Mouse (Mus musculus): ENCODE measurements around the gene Ccnyl1.
A peak's percentile ranks its signal among the peaks of the same experiment; 100 is the strongest.

Ccnyl1 gene

DNA sequence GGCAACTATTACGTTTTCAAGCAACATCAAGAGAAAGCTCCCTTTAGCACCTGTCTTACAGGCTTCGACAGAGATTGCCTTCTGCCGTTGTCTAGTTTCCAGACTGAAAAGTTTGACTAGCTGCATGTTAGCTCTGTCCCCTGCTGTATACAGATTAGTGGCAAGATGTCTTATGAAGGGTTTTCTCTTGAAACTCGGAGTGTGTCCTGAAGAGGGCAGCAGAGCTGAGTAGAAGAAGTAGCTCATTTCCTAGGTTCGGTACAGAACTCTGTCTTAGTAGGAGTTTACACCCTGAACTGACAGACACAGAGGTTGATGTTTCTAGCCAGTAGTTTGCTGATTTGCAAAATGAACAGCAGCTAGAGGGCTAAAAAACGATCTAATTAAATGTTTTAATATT is 15.0 kb downstream of the Ccnyl1 start:
- DNase-seq = peak; percentile 82

DNA sequence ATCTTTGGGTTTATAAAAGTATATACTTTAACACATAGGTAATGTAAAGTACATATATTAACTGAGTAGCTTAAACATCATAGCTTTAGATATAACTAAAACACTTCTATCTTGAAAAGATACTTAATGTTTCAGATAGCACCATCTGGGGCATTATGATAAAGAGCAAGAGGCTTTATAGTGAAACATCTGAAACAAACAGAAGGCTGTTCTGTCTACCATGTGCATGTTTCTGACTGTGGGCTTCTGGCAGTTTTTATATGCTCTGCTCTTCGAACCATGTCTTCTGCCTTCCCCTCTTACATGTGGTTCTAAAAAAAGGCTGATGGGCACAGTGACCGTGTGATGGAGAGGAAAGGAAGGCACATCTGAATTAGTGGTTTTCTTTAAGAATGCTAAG is 16.4 kb downstream of the Ccnyl1 start:
- no peak for DNase-seq

- peak; percentile 53 for DNase-seq
Measured at GRCm38 (mm10) chr1:64709891-64710290, 19.6 kb downstream of the Ccnyl1 start.

DNA sequence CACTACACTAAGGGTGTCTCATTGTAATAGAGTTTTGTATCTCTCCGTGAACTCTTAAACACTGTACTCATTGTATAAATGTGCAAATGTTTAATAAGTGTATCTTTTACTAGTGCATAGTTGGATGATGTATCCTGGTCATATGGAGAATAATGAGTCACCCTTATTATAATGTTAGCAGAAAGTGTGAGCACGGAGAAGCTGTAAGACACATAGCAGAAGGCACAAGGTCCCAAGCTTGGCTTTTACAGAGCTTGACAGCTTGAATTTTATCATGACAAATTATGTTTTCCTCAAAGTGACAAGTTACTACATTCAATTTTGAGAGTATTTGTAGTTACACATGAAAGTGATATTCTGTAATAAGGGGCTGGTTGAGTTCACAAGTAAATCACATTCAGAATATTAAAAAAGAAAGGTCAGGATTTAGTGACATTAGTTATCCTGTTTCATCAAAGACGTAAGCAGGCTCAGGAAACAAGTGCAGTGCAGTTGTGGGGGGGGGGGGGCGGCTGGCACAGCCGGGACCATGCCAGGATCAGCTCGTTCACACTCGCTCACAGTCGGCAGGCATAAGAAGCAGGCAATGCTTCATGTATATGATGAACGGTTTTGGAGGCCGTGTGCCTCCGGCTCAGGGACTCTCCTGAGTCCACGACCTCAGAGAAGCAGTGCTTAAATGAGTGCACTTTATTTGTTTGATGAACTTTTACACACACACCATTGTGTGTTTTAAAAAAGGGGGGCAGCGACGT is 21.9 kb downstream of the Ccnyl1 start:
- DNase-seq = no peak

- DNase-seq = no peak
Measured at GRCm38 (mm10) chr1:64715458-64715857, 25.2 kb downstream of the Ccnyl1 start.

DNA sequence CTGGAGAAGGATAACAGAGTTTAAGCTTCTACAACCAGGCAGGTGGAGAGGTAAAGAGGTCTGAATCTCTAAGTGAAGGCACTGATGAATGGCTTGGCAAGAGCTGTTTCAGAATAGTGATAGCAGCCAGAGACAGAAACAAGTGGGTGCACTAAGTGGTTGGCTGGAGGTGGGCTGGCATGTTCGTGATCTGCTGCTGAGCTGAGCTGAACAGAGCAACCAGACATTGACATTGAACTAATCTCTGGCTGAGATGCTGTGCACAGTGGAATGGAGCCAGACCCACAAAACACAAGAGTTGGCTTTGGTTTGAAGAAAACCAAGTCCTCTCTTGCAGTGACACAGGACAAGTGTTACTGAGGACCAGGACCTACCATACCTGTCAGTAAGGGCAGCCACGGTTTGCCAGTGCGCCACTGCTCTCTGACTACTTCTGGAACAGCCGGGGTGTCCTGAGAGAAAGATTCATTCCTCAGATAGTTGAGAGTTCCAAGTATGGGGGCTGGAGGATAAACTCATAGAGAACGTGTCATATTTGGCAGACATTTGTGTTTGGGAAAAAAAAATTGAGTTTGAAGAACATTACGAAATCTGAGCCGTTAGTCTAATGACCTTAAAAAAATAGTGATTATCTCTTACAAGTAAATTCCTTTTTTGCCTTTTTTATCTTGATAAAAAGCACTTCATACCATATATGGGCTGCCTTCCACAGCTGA is 26.5 kb downstream of the Ccnyl1 start:
- no peak for DNase-seq

- DNase-seq = peak; percentile 65
Measured at GRCm38 (mm10) chr1:64717504-64717903, 27.2 kb downstream of the Ccnyl1 start.

DNA sequence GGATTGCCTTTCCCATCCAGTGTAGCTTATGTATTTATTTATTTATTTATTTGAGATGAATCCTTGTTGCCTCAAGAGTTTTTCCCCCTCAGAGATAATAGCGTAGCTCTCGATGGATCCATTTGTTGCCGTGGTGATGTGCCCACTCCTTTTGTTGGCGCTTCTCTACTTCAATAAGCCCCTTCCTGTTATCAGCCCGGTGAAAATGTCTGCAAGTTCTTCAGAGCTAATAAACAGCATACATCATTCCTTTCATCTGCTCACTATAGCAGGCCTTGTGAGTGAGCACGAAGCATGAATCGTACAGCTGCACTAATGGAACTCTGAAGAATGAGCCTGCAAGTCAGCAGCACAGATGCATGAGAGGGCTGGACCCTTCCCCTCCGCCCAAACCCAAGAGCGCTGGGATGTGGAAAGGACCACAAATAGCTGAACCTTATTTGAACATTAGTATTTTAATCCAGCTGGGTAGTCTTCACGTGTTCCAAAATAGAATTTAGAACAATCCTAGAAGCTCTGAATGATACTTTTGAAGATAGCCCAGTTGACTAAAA is 30.9 kb downstream of the Ccnyl1 start:
- no peak for DNase-seq

GRCm38 (mm10) chr1:64730046-64730445 is 39.8 kb downstream of the Ccnyl1 start:
- no peak for DNase-seq

GRCm38 (mm10) chr1:64731341-64732020 is 41.2 kb downstream of the Ccnyl1 start:
- no peak for DNase-seq

GRCm38 (mm10) chr1:64732161-64732560 is 41.9 kb downstream of the Ccnyl1 start:
- DNase-seq = no peak

- no peak for DNase-seq
Measured at GRCm38 (mm10) chr1:64732637-64733200, 42.5 kb downstream of the Ccnyl1 start.

DNA sequence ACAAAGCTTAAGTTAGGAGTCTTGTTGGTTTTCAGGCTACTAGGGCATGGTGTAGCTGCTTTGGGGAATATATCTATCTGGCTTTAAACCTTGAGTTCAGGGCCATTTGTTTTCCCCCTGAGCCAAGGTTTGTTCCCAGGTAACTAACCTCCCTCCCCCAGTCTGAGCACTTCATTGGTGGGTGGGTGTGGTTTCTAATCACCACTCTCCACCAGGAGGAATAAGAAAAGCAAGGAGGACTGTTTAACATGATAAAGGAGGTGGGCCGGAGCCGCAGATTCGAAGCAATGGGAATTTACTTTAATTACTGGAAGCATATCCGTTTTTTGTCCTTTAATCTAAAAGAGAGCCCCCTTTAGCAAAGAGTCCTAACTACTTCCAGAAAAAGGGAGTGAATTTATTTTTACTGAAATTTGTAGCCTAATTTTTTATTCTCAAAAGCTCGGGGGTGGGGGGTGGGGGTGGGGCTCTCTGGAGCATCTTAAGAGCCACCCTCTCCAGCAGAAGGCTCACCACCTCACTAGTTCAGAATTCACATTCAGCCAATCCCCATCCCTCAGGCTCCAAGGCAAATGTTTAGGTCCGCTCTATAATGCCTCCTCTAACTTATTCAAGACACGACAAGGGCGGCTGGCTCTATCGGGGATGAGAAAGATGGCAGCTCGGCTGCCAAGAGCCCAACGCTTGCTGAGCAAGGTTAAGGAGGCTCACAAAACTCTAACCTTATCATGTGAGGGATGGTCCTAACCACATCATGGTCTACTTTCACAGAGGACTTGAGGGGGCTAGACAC is 43.4 kb downstream of the Ccnyl1 start:
- no peak for DNase-seq

DNA sequence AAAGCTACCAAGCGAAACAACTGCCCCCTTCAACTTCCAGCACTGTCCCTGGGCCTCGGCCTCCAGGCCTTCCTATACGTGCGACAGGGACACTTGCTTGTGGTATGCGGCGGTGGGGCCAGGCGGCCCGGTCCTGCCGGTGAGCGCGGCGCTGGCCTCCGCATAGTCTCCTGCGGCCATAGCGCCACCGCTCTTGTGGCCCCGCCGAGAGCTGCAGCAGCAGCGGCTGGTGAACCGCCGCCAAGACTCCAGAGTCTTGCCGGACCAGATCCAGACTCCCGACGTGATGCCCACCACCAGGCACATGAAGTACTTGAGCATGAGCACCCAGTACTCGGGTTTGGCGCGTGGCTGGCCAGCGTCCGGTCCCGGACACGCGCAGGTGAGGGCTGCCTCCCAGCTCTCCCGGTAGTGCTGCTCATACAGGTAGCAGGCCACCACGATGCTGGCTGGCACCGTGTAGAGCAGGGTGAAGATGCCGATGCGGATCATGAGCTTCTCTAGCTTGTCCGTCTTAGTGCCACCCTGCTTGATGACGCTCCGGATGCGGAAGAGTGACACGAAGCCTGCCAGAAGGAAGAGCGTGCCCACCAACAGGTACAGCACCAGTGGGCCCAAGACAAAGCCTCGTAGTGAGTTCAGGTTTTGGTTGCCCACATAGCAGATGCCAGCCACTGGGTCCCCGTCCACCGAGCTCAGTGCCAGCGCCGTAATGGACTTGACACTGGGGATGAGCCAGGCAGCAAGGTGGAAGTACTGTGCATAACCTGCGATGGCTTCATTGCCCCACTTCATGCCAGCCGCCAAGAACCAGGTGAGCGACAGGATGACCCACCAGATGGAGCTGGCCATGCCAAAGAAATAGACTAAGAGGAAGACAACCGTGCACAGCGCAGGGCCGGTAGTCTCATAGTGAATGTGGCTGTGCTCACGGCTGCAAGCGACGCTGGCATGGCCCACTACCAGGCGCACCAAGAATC is 44.8 kb downstream of the Ccnyl1 start:
- DNase-seq = peak; percentile 35

GRCm38 (mm10) chr1:64735781-64736680 is 45.8 kb downstream of the Ccnyl1 start:
- DNase-seq = peak; percentile 59

- DNase-seq = no peak
Measured at GRCm38 (mm10) chr1:64736681-64737501, 46.6 kb downstream of the Ccnyl1 start.

DNA sequence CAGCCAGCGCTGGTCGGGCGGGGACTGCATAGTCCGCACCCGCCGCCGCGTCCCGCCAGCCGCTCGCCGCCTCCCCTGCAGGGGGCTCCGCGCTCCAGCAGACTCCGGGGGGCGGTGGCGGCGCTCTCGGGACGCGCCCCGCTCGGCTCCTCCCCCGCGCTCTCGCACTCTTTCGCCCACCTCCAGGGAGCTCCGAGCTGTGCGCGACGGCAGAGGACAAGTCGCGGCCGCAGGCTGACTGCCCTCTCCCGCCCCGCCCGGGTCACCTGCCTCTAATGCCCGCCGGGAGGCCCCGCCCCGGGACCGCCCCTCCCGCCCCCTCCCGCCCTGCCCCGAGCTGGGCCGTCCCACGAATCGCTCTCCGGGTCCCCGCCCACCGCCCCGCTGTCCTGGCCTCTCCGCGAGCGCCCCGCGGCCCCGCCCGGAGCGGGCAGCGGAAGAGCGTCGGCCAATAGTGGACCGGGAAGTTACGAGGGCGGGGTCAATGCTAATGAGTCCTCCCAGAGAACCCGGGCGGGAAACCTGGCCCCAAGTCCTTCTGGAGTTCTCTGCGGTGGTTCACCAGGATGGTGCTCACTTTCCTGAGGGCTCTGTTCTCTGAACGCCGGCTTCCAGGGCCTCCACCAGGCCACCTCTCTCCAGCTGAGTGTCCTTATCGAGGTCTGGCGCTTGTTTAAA is 47.4 kb downstream of the Ccnyl1 start, which contains the start of gene Fzd5:
TSS of gene Fzd5 (minus strand) at position 250 of the 678 bp plus-strand sequence.
- DNase-seq = peak; percentile 96

DNA sequence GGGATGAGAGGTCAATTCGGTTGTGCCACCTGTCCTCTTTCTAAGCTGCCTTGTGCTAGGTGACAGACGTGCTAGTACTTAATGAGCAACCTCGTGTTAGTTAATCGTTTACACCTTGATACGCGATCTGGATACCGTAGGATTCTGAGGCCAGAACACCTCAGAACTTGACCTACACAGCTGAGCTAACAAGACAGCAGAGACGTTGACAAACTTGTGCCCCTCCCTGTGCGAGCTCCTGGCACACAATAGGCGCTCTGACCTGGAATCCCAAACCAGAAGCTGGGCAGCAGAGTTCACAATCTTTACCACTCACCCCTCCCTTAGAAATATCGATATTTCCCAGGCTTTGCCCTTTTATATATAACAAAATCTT is 47.9 kb downstream of the Ccnyl1 start:
- DNase-seq = peak; percentile 94
